Mouse (Mus musculus) left cerebral cortex, postnatal 4 days (tissue): ENCODE results near the gene Arhgap30. TPM values are rescaled to one million over a fixed set of nuclear protein-coding genes. Genes with fewer than 3 reads are reported as not detected.

Source experiments
- DNase-seq: peaks from one replicate; pipeline ENCODE4 v3.0.0-alpha.2; 2022
- intact Hi-C: fragments of 180-260 bp; cut with DNase I; formaldehyde crosslinking; loops from one replicate; pipeline ENCODE4 v1.15.1; 2025
- total RNA-seq, 2 experiments: library from RNA; stranded (reverse); gene quantifications; 2 replicates each; pipeline ENCODE4 v1.2.3; 2021

The Arhgap30 gene
- total RNA-seq, 2 experiments from 2014 or later, result 0.98 to 1.6 TPM

- DNase-seq, result no peak
- intact Hi-C loops, result no loop called here
Measured at GRCm38 (mm10) chr1:171373946-171374345, 14.8 kb upstream of the Arhgap30 start.

- intact Hi-C loops, result no loop called here
- DNase-seq, result no peak
Measured at GRCm38 (mm10) chr1:171375646-171376097, 13.1 kb upstream of the Arhgap30 start.

- intact Hi-C loops, result no loop called here
- DNase-seq, result no peak
Measured at GRCm38 (mm10) chr1:171378298-171378697, 10.5 kb upstream of the Arhgap30 start.

GRCm38 (mm10) chr1:171379935-171380599 lies 8.7 kb upstream of the Arhgap30 start:
- intact Hi-C loops, result no loop called here
- peak; percentile 82 for DNase-seq

- intact Hi-C loops, result no loop called here
Measured at GRCm38 (mm10) chr1:171382096-171382620, 6.6 kb upstream of the Arhgap30 start.

GRCm38 (mm10) chr1:171384361-171384760 lies 4.4 kb upstream of the Arhgap30 start:
- intact Hi-C loops, result no loop called here
- no peak for DNase-seq

More at GRCm38 (mm10) chr1:171382096-171382620, 6.6 kb upstream of the Arhgap30 start:
- DNase-seq, result no peak

- no peak for DNase-seq
- intact Hi-C loops, result no loop called here
Measured at GRCm38 (mm10) chr1:171385171-171385570, 3.6 kb upstream of the Arhgap30 start.

- intact Hi-C loops, result no loop called here
- DNase-seq, result peak; percentile 41
Measured at GRCm38 (mm10) chr1:171387099-171387498, 1.7 kb upstream of the Arhgap30 start.

- intact Hi-C loops, result no loop called here
- DNase-seq, result no peak
Measured at GRCm38 (mm10) chr1:171390101-171390500, 1.3 kb downstream of the Arhgap30 start.

- intact Hi-C loops, result no loop called here
- DNase-seq, result no peak
Measured at GRCm38 (mm10) chr1:171401821-171402220, 13.1 kb downstream of the Arhgap30 start.

GRCm38 (mm10) chr1:171402991-171403390 lies 14.2 kb downstream of the Arhgap30 start:
- DNase-seq, result no peak
- intact Hi-C loops, result no loop called here

GRCm38 (mm10) chr1:171407263-171407662 lies 18.5 kb downstream of the Arhgap30 start:
- intact Hi-C loops, result no loop called here
- no peak for DNase-seq

GRCm38 (mm10) chr1:171410231-171410630 lies 21.5 kb downstream of the Arhgap30 start:
- no peak for DNase-seq
- intact Hi-C loops, result no loop called here

GRCm38 (mm10) chr1:171410947-171411484 lies 22.3 kb downstream of the Arhgap30 start, which contains the start of gene Usf1:
TSS of gene Usf1 (plus strand) at chr1:171411313.
- DNase-seq, result peak; percentile 96
- intact Hi-C loops, result no loop called here

GRCm38 (mm10) chr1:171411492-171411941 lies 22.8 kb downstream of the Arhgap30 start:
- no peak for DNase-seq
- intact Hi-C loops, result no loop called here

- peak; percentile 62 for DNase-seq
- intact Hi-C loops, result no loop called here
Measured at GRCm38 (mm10) chr1:171412001-171412441, 23.3 kb downstream of the Arhgap30 start.

- intact Hi-C loops, result no loop called here
- DNase-seq, result no peak
Measured at GRCm38 (mm10) chr1:171412446-171412845, 23.7 kb downstream of the Arhgap30 start.

GRCm38 (mm10) chr1:171413608-171414007 lies 24.9 kb downstream of the Arhgap30 start:
- no peak for DNase-seq
- intact Hi-C loops, result no loop called here

- intact Hi-C loops, result no loop called here
Measured at GRCm38 (mm10) chr1:171418660-171419059, 29.9 kb downstream of the Arhgap30 start, which contains the start of gene Tstd1. TSS of gene Tstd1 (plus strand) at chr1:171418872.

GRCm38 (mm10) chr1:171419291-171419882 lies 30.6 kb downstream of the Arhgap30 start:
- no peak for DNase-seq
- intact Hi-C loops, result no loop called here

More at GRCm38 (mm10) chr1:171418660-171419059, 29.9 kb downstream of the Arhgap30 start, which contains the start of gene Tstd1:
- no peak for DNase-seq

- no peak for DNase-seq
- intact Hi-C loops, result no loop called here
Measured at GRCm38 (mm10) chr1:171419905-171420304, 31.2 kb downstream of the Arhgap30 start.
